Mouse (Mus musculus) adrenal gland, postnatal 25 days (tissue): ENCODE measurements around the gene Pdf. TPM values are rescaled to one million over a fixed set of nuclear protein-coding genes. Genes with fewer than 3 reads are reported as not detected.

Experiments used
- DNase-seq: peaks from one replicate; pipeline ENCODE4 v3.0.0; 2021; ENCODE audit warnings: mixed read lengths
- long read RNA-seq: library from polyadenylated mRNA; stranded (forward); transcript quantifications from one replicate; pipeline ENCODE4 v2.0.0, GENCODE M21; 2021
- total RNA-seq: library from RNA; stranded (reverse); gene quantifications from 2 replicates; pipeline ENCODE4 v1.2.3, GENCODE M21; 2021

Pdf gene
- total RNA-seq: 41.0 and 63.8 TPM in 2 replicates
- long read RNA-seq, transcript Pdf-201 (2 exons, 1,306 nt): major isoform, 124 of 127 reads
- long read RNA-seq, partial matches to known transcripts: 0 of 127 reads
- long read RNA-seq, other reads (novel, unspliced or antisense): 3 of 127 reads

- peak; percentile 85 for DNase-seq
These were observed at the start of gene Pdf for GRCm38 (mm10) chr8:107048061-107048941. TSS of gene Pdf (minus strand) at chr8:107048614.

GRCm38 (mm10) chr8:107096366-107097036 is 48.1 kb upstream of the Pdf start, which contains the start of gene Terf2:
TSS of gene Terf2 (minus strand) at chr8:107096547.
- DNase-seq: peak; percentile 94

GRCm38 (mm10) chr8:107095717-107096365 is 47.4 kb upstream of the Pdf start:
- no peak for DNase-seq

- DNase-seq: no peak
These were observed 42.1 kb upstream of the Pdf start for GRCm38 (mm10) chr8:107090531-107090930.

- no peak for DNase-seq
These were observed 40.2 kb upstream of the Pdf start for GRCm38 (mm10) chr8:107088526-107089063.

GRCm38 (mm10) chr8:107086018-107086417 is 37.6 kb upstream of the Pdf start:
- no peak for DNase-seq

GRCm38 (mm10) chr8:107085358-107085757 is 36.9 kb upstream of the Pdf start:
- DNase-seq: no peak

GRCm38 (mm10) chr8:107076239-107076888 is 27.9 kb upstream of the Pdf start:
- peak; percentile 44 for DNase-seq

GRCm38 (mm10) chr8:107074128-107074527 is 25.7 kb upstream of the Pdf start:
- DNase-seq: no peak

- no peak for DNase-seq
These were observed 25.3 kb upstream of the Pdf start for GRCm38 (mm10) chr8:107073706-107074105.

- peak; percentile 23 for DNase-seq
These were observed 17.4 kb upstream of the Pdf start, which contains the start of gene Tmed6 for GRCm38 (mm10) chr8:107065511-107066496. TSS of gene Tmed6 (minus strand) at chr8:107065644.

GRCm38 (mm10) chr8:107062613-107063012 is 14.2 kb upstream of the Pdf start:
- no peak for DNase-seq

- no peak for DNase-seq
These were observed 8.6 kb upstream of the Pdf start for GRCm38 (mm10) chr8:107056973-107057369.

- DNase-seq: peak; percentile 93
These were observed 7.9 kb upstream of the Pdf start, which contains the start of the genes Cog8 and Nip7 for GRCm38 (mm10) chr8:107056076-107056972. TSS of gene Cog8 (minus strand) at chr8:107056689. TSS of gene Nip7 (plus strand) at chr8:107056877.

- DNase-seq: no peak
These were observed 3.6 kb upstream of the Pdf start for GRCm38 (mm10) chr8:107052046-107052445.

- DNase-seq: no peak
These were observed 1.1 kb upstream of the Pdf start for GRCm38 (mm10) chr8:107049480-107049879.

- DNase-seq: no peak
These were observed 1.4 kb downstream of the Pdf start for GRCm38 (mm10) chr8:107046976-107047375.

- no peak for DNase-seq
These were observed 2.9 kb downstream of the Pdf start for GRCm38 (mm10) chr8:107045478-107045877.

GRCm38 (mm10) chr8:107040632-107041031 is 7.8 kb downstream of the Pdf start:
- DNase-seq: no peak
